Mouse (Mus musculus) kidney, embryonic 14.5 days (tissue): ENCODE results near the gene Nos1ap. TPM values are rescaled to one million over a fixed set of nuclear protein-coding genes. Genes with fewer than 3 reads are reported as not detected.

Experiments used
- ATAC-seq: fragments of 200-750 bp; cut with Nextera tagmentation; 2 replicates; pipeline ENCODE4 v1.8.0; 2017; ENCODE audit warnings: moderate number of reproducible peaks, mild to moderate bottlenecking, moderate TSS enrichment, moderate library complexity; ENCODE audit not compliant: low FRiP score, low TSS enrichment
- H3K27ac ChIP-seq: fragments of 300-500 bp; sonication (generic); 2 replicates; pipeline ENCODE4 v1.5.1; 2014; ENCODE audit warnings: low read depth, mild to moderate bottlenecking, low read length, moderate library complexity, mixed read lengths
- H3K27me3 ChIP-seq: fragments of 300-500 bp; sonication (generic); 2 replicates; pipeline ENCODE4 v1.6.1; 2014; ENCODE audit warnings: mild to moderate bottlenecking, low read length; ENCODE audit not compliant: control insufficient read depth, insufficient read depth
- H3K36me3 ChIP-seq: fragments of 300-500 bp; sonication (generic); 2 replicates; pipeline ENCODE4 v1.6.1; 2014; ENCODE audit warnings: low read length, mixed read lengths; ENCODE audit not compliant: control insufficient read depth, insufficient read depth
- H3K4me1 ChIP-seq: fragments of 300-500 bp; sonication (generic); 2 replicates; pipeline ENCODE4 v1.6.1; 2014; ENCODE audit warnings: low read length, mixed read lengths; ENCODE audit not compliant: control insufficient read depth, insufficient read depth
- H3K4me2 ChIP-seq: fragments of 300-500 bp; sonication (generic); replicated peaks from 2 replicates; pipeline ENCODE4 v1.6.1; 2014; ENCODE audit warnings: low read depth, mild to moderate bottlenecking, low read length
- H3K4me3 ChIP-seq: fragments of 300-500 bp; sonication (generic); 2 replicates; pipeline ENCODE4 v1.5.1; 2014; ENCODE audit warnings: mild to moderate bottlenecking, low read length
- H3K9ac ChIP-seq: fragments of 300-500 bp; sonication (generic); 2 replicates; pipeline ENCODE4 v1.6.1; 2014; ENCODE audit warnings: low read depth, mild to moderate bottlenecking, low read length, moderate library complexity
- H3K9me3 ChIP-seq: fragments of 300-500 bp; sonication (generic); 2 replicates; pipeline ENCODE4 v1.6.1; 2016; ENCODE audit warnings: low read length; ENCODE audit not compliant: control insufficient read depth
- WGBS: fragments of 180-500 bp; shearing (Covaris S2); extraction: QIAGEN DNeasy Blood & Tissue Kit; methylation state at CpG from one replicate; pipeline ENCODE4 v1.1.7; 2014; 5-methylcytosine and 5-hydroxymethylcytosine counted together
- polyA plus RNA-seq: library from polyadenylated mRNA; unstranded; fragments of >200 nt; fragmentation: Nextera tagmentation; extraction: Ambion mirVana; gene quantifications from 2 replicates; pipeline ENCODE4 v1.2.1, GENCODE M21; 2014

Gene Nos1ap
- polyA plus RNA-seq, 1 experiment from 2014 or later = 16.6 TPM

DNA sequence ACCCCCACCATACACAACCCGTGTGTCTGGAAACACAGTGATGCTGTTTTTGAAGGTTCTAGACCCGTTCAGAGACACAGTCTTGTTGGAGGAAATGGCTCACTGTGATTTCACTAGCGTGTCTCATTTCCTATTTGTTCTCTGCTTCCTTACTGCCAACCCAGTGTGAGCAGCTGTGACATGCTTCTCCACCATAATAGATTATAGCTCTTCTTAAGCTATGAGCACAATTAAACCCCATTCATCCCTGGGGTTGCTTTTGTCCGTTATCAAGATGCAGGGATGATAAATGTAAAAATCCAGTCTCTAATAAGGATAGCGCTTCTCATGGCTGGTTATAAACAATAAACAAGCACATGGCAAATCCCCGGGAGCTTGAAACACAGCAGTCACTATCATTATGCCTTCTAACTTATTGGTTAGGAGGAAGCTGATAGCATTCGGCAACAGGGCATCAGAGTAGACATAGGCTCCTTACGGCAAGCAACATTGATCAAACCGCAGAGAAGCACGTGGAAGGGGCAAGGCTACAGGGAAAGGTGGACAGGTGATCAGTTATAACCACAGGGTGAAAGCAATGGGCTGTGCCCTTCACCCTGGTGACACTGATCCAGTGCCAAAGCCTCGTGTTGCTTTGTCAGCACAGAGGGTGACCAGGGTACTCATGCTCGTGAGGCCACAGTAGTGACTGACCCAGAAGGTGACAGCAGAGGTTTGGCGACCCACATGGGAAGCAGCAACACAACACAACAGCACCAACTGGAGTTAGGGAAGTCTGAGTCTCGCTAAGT is 133.6 kb downstream of the Nos1ap start:
- H3K9me3 ChIP-seq = no peaks in the 10 kb centered on the region
- no peak for ATAC-seq

DNA sequence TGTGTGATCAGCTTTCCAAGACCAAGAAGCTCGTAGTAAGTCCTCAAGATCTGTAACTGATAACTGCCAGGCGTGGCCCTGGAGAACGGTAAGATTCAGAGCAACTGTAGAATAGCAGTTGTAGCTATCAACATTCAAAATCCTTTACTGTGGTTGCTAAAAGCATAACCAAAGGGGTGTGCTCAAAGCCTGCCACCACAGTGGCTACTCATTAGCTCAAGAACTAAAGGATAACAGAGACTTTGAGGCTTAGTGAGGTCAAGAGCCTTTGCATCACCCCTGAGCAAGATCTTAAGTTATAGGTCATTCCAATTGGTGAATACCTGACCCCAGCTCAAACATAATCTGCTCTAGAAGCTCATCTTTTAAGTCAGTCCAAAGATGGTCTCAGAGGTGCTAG is 134.3 kb downstream of the Nos1ap start:
- no peak for ATAC-seq
- H3K27ac ChIP-seq = no peak overlapping the region
- H3K36me3 ChIP-seq = no peaks in the 10 kb centered on the region
- H3K4me3 ChIP-seq = no peak overlapping the region
- no peak overlapping the region for H3K4me2 ChIP-seq
- no peaks in the 10 kb centered on the region for H3K9me3 ChIP-seq
- no peak overlapping the region for H3K9ac ChIP-seq
- no peaks in the 10 kb centered on the region; the same call in 1 of the 2 replicates for H3K4me1 ChIP-seq
- no peaks in the 10 kb centered on the region for H3K27me3 ChIP-seq
- WGBS = 81% methylated on average over 3 of the region's 3 CpGs

More for the DNA sequence above, 133.6 kb downstream of the Nos1ap start:
- H3K4me1 ChIP-seq = no peaks in the 10 kb centered on the region; the same call in 1 of the 2 replicates
- H3K27ac ChIP-seq = no peak overlapping the region
- no peak overlapping the region for H3K4me2 ChIP-seq
- no peaks in the 10 kb centered on the region for H3K36me3 ChIP-seq
- H3K9ac ChIP-seq = no peak overlapping the region
- H3K4me3 ChIP-seq = no peak overlapping the region
- H3K27me3 ChIP-seq = no peaks in the 10 kb centered on the region
- 91% methylated on average over 14 of the region's 14 CpGs for WGBS

DNA sequence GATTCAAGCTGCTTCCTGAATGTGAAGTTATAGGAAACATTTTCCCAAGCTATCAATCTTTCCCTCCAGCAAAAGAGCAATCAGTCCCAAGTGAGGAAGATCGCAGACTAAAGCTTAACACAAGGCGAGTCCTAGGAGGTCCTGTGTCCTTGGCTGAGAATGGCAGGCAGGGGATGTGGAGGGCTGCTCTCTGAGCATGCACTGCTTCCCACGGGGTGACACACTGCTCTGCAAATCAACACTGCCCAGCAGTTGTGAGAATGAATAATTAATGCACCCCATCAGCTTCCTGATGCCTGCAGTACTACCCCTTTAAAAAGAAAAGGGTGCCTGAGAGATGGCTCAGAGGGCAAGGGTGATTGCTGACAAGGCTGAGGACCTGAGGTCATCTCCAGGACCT is 136.2 kb downstream of the Nos1ap start:
- Histone ChIP-seq H3K27ac (no peak overlapping the region), H3K36me3 (no peaks in the 10 kb centered on the region), H3K27me3 (no peaks in the 10 kb centered on the region), H3K9ac (no peak overlapping the region), H3K9me3 (no peaks in the 10 kb centered on the region), H3K4me3 (no peak overlapping the region), H3K4me2 (no peak overlapping the region), H3K4me1 (peaks cover 3% of the 10 kb centered on the region; the same call in 1 of the 2 replicates)
- 41% methylated on average over 3 of the region's 3 CpGs for WGBS
- ATAC-seq = no peak

DNA sequence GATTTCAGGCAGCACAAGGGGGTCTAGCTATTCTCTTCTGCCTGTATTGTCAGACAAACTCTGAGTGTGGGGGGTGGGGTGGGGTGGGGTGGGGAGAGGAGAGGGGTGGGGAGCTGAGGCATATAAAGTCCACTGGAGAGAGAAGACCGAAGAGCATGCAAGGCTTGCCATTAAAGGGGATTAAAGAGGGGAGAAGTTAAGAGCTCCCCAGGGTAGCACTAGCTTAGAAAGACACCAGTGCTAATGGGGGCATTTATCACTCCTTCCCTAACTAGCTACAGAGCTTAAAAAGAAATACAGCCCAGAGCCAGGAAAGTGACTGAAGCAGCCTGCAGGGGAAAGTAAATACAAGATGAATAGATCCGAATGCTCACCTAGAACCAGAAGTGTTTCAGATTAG is 141.4 kb downstream of the Nos1ap start:
- WGBS = 32% methylated on average over 2 of the region's 2 CpGs
- Histone ChIP-seq H3K9me3 (no peaks in the 10 kb centered on the region), H3K27me3 (no peaks in the 10 kb centered on the region), H3K27ac (no peak overlapping the region), H3K4me1 (0 out of 2 replicates have a peak, but pooled peaks cover 3% of the 10 kb centered on the region), H3K9ac (no peak overlapping the region), H3K36me3 (no peaks in the 10 kb centered on the region), H3K4me2 (no peak overlapping the region), H3K4me3 (no peak overlapping the region)
- ATAC-seq = no peak

DNA sequence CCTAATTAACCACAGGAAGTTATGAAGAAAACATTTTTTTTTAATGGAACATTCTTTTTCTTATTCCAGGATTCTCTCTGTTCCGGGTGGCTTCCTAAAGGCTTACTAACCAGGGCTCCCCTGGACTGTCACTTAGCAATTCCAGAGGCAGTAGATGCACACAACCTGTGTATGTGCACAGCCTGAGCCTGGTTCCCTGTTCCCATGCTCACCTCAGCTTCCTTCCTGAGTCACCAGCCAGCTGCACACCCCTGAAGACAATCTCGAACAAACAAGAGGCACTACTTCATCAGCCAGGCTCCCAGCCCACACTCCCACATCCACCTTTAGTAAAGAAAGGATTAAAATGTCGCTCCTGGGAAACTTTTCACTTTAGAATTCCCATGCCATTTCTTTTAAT is 144.2 kb downstream of the Nos1ap start:
- Histone ChIP-seq H3K4me2 (no peak overlapping the region), H3K36me3 (no peaks in the 10 kb centered on the region), H3K4me3 (no peak overlapping the region), H3K27ac (no peak overlapping the region), H3K4me1 (0 out of 2 replicates have a peak, but pooled peaks cover 3% of the 10 kb centered on the region), H3K9me3 (no peaks in the 10 kb centered on the region), H3K9ac (no peak overlapping the region), H3K27me3 (no peaks in the 10 kb centered on the region)
- no peak for ATAC-seq
- 45% methylated on average over 3 of the region's 3 CpGs for WGBS

DNA sequence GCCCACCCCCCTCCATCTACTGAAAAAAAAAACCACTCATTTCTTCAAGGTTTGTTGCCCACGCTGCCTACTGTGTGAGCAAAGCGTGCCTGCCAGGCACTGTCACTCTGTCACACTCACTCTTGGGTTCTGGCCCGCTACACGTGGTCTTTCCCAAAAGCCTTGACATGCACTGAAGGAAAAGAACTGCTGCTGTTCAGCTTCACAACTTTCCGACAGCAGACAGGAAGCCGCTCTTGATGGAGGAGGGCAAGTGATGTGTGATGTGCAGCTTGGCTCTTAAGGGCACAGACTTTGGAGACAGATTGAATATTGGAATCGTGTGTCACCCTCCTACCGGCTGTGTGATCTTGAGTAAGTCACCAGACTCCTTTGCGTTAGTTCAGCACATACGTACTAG is 149.3 kb downstream of the Nos1ap start:
- WGBS = 79% methylated on average over 10 of the region's 10 CpGs
- H3K9ac ChIP-seq = no peak overlapping the region
- no peaks in the 10 kb centered on the region for H3K36me3 ChIP-seq
- H3K4me2 ChIP-seq = no peak overlapping the region
- no peak overlapping the region for H3K4me3 ChIP-seq
- no peaks in the 10 kb centered on the region for H3K9me3 ChIP-seq
- no peak for ATAC-seq
- H3K27ac ChIP-seq = no peak overlapping the region
- no peaks in the 10 kb centered on the region for H3K27me3 ChIP-seq
- H3K4me1 ChIP-seq = peaks cover 9% of the 10 kb centered on the region; the same call in 1 of the 2 replicates

DNA sequence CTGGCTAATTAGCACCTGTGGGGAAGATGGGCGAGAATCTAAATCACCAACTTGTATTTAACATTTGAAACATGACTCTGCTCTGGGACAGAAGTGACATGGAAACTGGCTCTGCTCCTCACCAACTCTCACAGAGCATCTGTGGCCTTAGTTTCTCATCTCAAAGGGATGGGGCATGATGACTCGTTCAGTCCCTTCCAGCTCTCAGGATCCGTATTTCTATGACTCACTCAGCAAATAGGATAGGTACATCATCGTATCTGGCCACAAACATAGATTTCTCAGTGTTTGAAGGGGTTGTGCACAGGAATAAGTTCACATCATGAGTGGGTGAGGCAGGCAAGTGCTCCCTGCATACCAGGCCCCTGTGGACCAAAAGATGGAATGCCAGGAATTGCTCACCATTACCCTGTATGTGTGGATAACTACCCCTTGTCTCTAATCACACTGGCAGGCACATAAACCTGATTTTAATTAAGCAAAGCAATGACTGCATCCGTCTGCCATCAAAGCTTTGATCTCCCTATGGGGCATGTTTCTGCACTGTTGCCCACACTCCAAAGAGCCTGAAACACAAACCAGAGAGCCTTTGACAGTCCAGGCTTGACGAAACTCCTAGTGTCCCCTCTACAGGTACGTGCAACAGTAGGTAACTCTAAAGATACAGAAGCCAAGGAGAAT is 151.1 kb downstream of the Nos1ap start:
- Histone ChIP-seq H3K4me3 (no peak overlapping the region), H3K4me2 (no peak overlapping the region), H3K36me3 (no peaks in the 10 kb centered on the region), H3K9me3 (no peaks in the 10 kb centered on the region), H3K27ac (no peak overlapping the region; the same call in 1 of the 2 replicates), H3K27me3 (no peaks in the 10 kb centered on the region), H3K9ac (no peak overlapping the region), H3K4me1 (peaks cover 9% of the 10 kb centered on the region; the same call in 1 of the 2 replicates)
- ATAC-seq = peak; percentile 89
- WGBS = 45% methylated on average over 7 of the region's 7 CpGs

DNA sequence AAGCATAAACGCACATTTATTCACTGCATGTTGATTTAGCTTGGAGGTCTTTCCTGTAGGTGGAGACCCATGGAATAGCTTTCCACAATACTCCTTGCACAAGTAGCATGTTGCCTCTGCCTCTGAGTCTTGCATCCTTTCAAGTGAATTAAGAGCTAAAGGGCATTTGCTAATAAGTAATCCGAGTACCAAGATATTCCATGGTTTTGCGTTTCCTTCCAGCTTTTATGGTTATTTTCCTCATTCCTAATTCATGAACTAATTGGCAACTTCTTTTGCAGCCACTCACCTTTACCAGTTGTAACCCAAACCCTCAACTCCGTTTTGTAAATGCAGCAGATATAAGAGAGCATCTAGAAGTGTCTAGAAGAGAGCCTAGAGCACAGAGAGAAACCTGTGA is 155.5 kb downstream of the Nos1ap start:
- Histone ChIP-seq H3K9me3 (no peaks in the 10 kb centered on the region), H3K4me2 (no peak overlapping the region), H3K4me1 (no peaks in the 10 kb centered on the region), H3K27ac (no peak overlapping the region), H3K36me3 (no peaks in the 10 kb centered on the region), H3K9ac (no peak overlapping the region), H3K4me3 (no peak overlapping the region), H3K27me3 (no peaks in the 10 kb centered on the region)
- ATAC-seq = no peak
- 61% methylated on average over 4 of the region's 4 CpGs for WGBS

DNA sequence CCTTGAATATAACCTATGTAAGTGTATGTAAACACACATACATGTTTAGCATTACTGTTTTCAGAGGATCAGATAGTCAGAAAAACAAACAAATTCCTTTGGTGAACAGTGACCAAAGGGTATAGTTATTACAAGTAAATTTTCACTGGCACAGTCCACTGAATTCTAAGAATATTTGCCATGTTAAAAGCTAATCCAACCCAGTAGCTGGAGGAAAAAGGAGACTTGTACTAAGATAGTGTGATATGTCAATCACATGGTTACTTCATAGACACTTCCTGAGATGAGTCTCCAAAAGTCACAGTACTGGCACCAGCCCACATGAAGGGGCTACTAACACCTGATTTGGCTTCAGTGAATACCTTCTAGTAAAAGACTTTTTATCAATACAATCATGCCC is 156.0 kb downstream of the Nos1ap start:
- no peaks in the 10 kb centered on the region for H3K36me3 ChIP-seq
- H3K27me3 ChIP-seq = no peaks in the 10 kb centered on the region
- H3K27ac ChIP-seq = no peak overlapping the region
- no peak overlapping the region for H3K9ac ChIP-seq
- no peaks in the 10 kb centered on the region for H3K9me3 ChIP-seq
- H3K4me2 ChIP-seq = no peak overlapping the region
- H3K4me3 ChIP-seq = no peak overlapping the region
- ATAC-seq = no peak
- H3K4me1 ChIP-seq = no peaks in the 10 kb centered on the region
